Mouse (Mus musculus): ENCODE data around the gene Itln1. TPM values are rescaled to one million over a fixed set of nuclear protein-coding genes. Genes with fewer than 3 reads are reported as not detected.
"Not testable (repeated sequence)": the region's sequence is repeated elsewhere in the genome, so short reads cannot be mapped to it uniquely, and the experiment has no call there.

The Itln1 gene
- polyA plus RNA-seq, 1 experiment from 2014 or later, result 0.49 TPM

GRCm38 (mm10) chr1:171477758-171478545 is 57.1 kb downstream of the Itln1 start:
- no peak for ATAC-seq (replicated peaks; ENCODE audit: extremely low read depth, insufficient read depth, low FRiP score)
- peak overlapping the region; percentile 29 for H3K4me2 ChIP-seq (ENCODE audit: low read depth, low read length)
- H3K27ac ChIP-seq (ENCODE audit: low read length), result no peak overlapping the region

GRCm38 (mm10) chr1:171477123-171477522 is 58.0 kb downstream of the Itln1 start:
- no peaks in the 10 kb centered on the region for H3K36me3 ChIP-seq (ENCODE audit: control insufficient read depth, insufficient read depth)
- no peak for ATAC-seq (replicated peaks; ENCODE audit: extremely low read depth, insufficient read depth, low FRiP score)
- H3K4me2 ChIP-seq (ENCODE audit: low read depth, low read length), result no peak overlapping the region
- H3K27ac ChIP-seq (ENCODE audit: low read length), result no peak overlapping the region
- no peaks in the 10 kb centered on the region for H3K4me1 ChIP-seq (ENCODE audit: control insufficient read depth, insufficient read depth, low read length)
- H3K27me3 ChIP-seq (ENCODE audit: control insufficient read depth, insufficient read depth, low read length), result no peaks in the 10 kb centered on the region
- WGBS, result 65% methylated on average over 8 of the region's 8 CpGs
- H3K9me3 ChIP-seq (replicated peaks; ENCODE audit: control insufficient read depth, low read length), result peaks cover 4% of the 10 kb centered on the region
- no peak overlapping the region for H3K4me3 ChIP-seq (ENCODE audit: low read length)
- H3K9ac ChIP-seq (ENCODE audit: low read length), result no peak overlapping the region

More at GRCm38 (mm10) chr1:171477758-171478545, 57.1 kb downstream of the Itln1 start:
- Histone ChIP-seq H3K9ac (ENCODE audit: low read length) (peak overlapping the region; percentile 6; the same call in 1 of the 2 replicates), H3K4me3 (ENCODE audit: low read length) (peak overlapping the region; percentile 28), H3K27me3 (ENCODE audit: control insufficient read depth, insufficient read depth, low read length) (no peaks in the 10 kb centered on the region), H3K36me3 (ENCODE audit: control insufficient read depth, insufficient read depth) (no peaks in the 10 kb centered on the region), H3K9me3 (replicated peaks; ENCODE audit: control insufficient read depth, low read length) (peaks cover 6% of the 10 kb centered on the region), H3K4me1 (ENCODE audit: control insufficient read depth, insufficient read depth, low read length) (no peaks in the 10 kb centered on the region)
- 61% methylated on average over 27 of the region's 27 CpGs for WGBS

GRCm38 (mm10) chr1:171473920-171474640 is 61.0 kb downstream of the Itln1 start:
- Histone ChIP-seq H3K27ac (ENCODE audit: low read length) (no peak overlapping the region), H3K36me3 (ENCODE audit: control insufficient read depth, insufficient read depth) (no peaks in the 10 kb centered on the region), H3K4me3 (ENCODE audit: low read length) (no peak overlapping the region), H3K4me2 (ENCODE audit: low read depth, low read length) (no peak overlapping the region), H3K9ac (ENCODE audit: low read length) (no peak overlapping the region), H3K4me1 (ENCODE audit: control insufficient read depth, insufficient read depth, low read length) (peaks cover 7% of the 10 kb centered on the region), H3K27me3 (ENCODE audit: control insufficient read depth, insufficient read depth, low read length) (no peaks in the 10 kb centered on the region), H3K9me3 (replicated peaks; ENCODE audit: control insufficient read depth, low read length) (no peaks in the 10 kb centered on the region)
- ATAC-seq (replicated peaks; ENCODE audit: extremely low read depth, insufficient read depth, low FRiP score), result no peak
- WGBS, result 62% methylated on average over 9 of the region's 9 CpGs

- Histone ChIP-seq H3K27ac (ENCODE audit: low read length) (no peak overlapping the region), H3K27me3 (ENCODE audit: control insufficient read depth, insufficient read depth, low read length) (no peaks in the 10 kb centered on the region), H3K9ac (ENCODE audit: low read length) (no peak overlapping the region), H3K4me3 (ENCODE audit: low read length) (no peak overlapping the region), H3K4me1 (ENCODE audit: control insufficient read depth, insufficient read depth, low read length) (peaks cover 7% of the 10 kb centered on the region), H3K4me2 (ENCODE audit: low read depth, low read length) (no peak overlapping the region), H3K36me3 (ENCODE audit: control insufficient read depth, insufficient read depth) (no peaks in the 10 kb centered on the region), H3K9me3 (replicated peaks; ENCODE audit: control insufficient read depth, low read length) (no peaks in the 10 kb centered on the region)
- 76% methylated on average over 4 of the region's 4 CpGs for WGBS
- ATAC-seq (replicated peaks; ENCODE audit: extremely low read depth, insufficient read depth, low FRiP score), result no peak
These were observed 61.6 kb downstream of the Itln1 start for GRCm38 (mm10) chr1:171473506-171473905.

- not testable (repeated sequence) for H3K9ac ChIP-seq (ENCODE audit: low read length); H3K9me3 ChIP-seq (replicated peaks; ENCODE audit: control insufficient read depth, low read length); H3K27ac ChIP-seq (ENCODE audit: low read length); H3K4me1 ChIP-seq (ENCODE audit: control insufficient read depth, insufficient read depth, low read length); ATAC-seq (replicated peaks; ENCODE audit: extremely low read depth, insufficient read depth, low FRiP score); H3K4me2 ChIP-seq (ENCODE audit: low read depth, low read length); H3K36me3 ChIP-seq (ENCODE audit: control insufficient read depth, insufficient read depth); H3K27me3 ChIP-seq (ENCODE audit: control insufficient read depth, insufficient read depth, low read length); H3K4me3 ChIP-seq (ENCODE audit: low read length)
- 92% methylated on average over 8 of the region's 8 CpGs for WGBS
These were observed 63.2 kb downstream of the Itln1 start for GRCm38 (mm10) chr1:171471941-171472340.

- Histone ChIP-seq H3K36me3 (ENCODE audit: control insufficient read depth, insufficient read depth) (no peaks in the 10 kb centered on the region), H3K9me3 (replicated peaks; ENCODE audit: control insufficient read depth, low read length) (no peaks in the 10 kb centered on the region), H3K4me2 (ENCODE audit: low read depth, low read length) (no peak overlapping the region), H3K27ac (ENCODE audit: low read length) (no peak overlapping the region), H3K27me3 (ENCODE audit: control insufficient read depth, insufficient read depth, low read length) (no peaks in the 10 kb centered on the region), H3K9ac (ENCODE audit: low read length) (no peak overlapping the region), H3K4me1 (ENCODE audit: control insufficient read depth, insufficient read depth, low read length) (peaks cover 7% of the 10 kb centered on the region), H3K4me3 (ENCODE audit: low read length) (no peak overlapping the region)
- ATAC-seq (replicated peaks; ENCODE audit: extremely low read depth, insufficient read depth, low FRiP score), result no peak
- 87% methylated on average over 1 of the region's 1 CpGs for WGBS
These were observed 63.6 kb downstream of the Itln1 start for GRCm38 (mm10) chr1:171471452-171471851.

GRCm38 (mm10) chr1:171470896-171471295 is 64.2 kb downstream of the Itln1 start:
- 51% methylated on average over 5 of the region's 5 CpGs for WGBS
- no peak overlapping the region for H3K27ac ChIP-seq (ENCODE audit: low read length)

GRCm38 (mm10) chr1:171470371-171470871 is 64.7 kb downstream of the Itln1 start:
- no peak overlapping the region for H3K9ac ChIP-seq (ENCODE audit: low read length)
- peak overlapping the region; percentile 60; the same call in 1 of the 2 replicates for H3K27ac ChIP-seq (ENCODE audit: low read length)
- peak overlapping the region; percentile 37; the same call in 1 of the 2 replicates for H3K4me2 ChIP-seq (ENCODE audit: low read depth, low read length)
- ATAC-seq (replicated peaks; ENCODE audit: extremely low read depth, insufficient read depth, low FRiP score), result 0 out of 2 replicates have a peak, but pooled peaks have one; percentile 38
- no peaks in the 10 kb centered on the region for H3K36me3 ChIP-seq (ENCODE audit: control insufficient read depth, insufficient read depth)
- no peaks in the 10 kb centered on the region for H3K9me3 ChIP-seq (replicated peaks; ENCODE audit: control insufficient read depth, low read length)
- peaks cover 7% of the 10 kb centered on the region for H3K4me1 ChIP-seq (ENCODE audit: control insufficient read depth, insufficient read depth, low read length)
- WGBS, result 28% methylated on average over 7 of the region's 7 CpGs
- H3K4me3 ChIP-seq (ENCODE audit: low read length), result no peak overlapping the region
- no peaks in the 10 kb centered on the region for H3K27me3 ChIP-seq (ENCODE audit: control insufficient read depth, insufficient read depth, low read length)

More at GRCm38 (mm10) chr1:171470896-171471295, 64.2 kb downstream of the Itln1 start:
- H3K9ac ChIP-seq (ENCODE audit: low read length), result no peak overlapping the region
- no peaks in the 10 kb centered on the region for H3K9me3 ChIP-seq (replicated peaks; ENCODE audit: control insufficient read depth, low read length)
- H3K4me1 ChIP-seq (ENCODE audit: control insufficient read depth, insufficient read depth, low read length), result peaks cover 7% of the 10 kb centered on the region
- no peak; the same call in 1 of the 2 replicates for ATAC-seq (replicated peaks; ENCODE audit: extremely low read depth, insufficient read depth, low FRiP score)
- no peaks in the 10 kb centered on the region for H3K36me3 ChIP-seq (ENCODE audit: control insufficient read depth, insufficient read depth)
- H3K27me3 ChIP-seq (ENCODE audit: control insufficient read depth, insufficient read depth, low read length), result no peaks in the 10 kb centered on the region
- H3K4me3 ChIP-seq (ENCODE audit: low read length), result no peak overlapping the region
- H3K4me2 ChIP-seq (ENCODE audit: low read depth, low read length), result no peak overlapping the region

GRCm38 (mm10) chr1:171469678-171470077 is 65.4 kb downstream of the Itln1 start:
- H3K36me3 ChIP-seq (ENCODE audit: control insufficient read depth, insufficient read depth), result no peaks in the 10 kb centered on the region
- no peaks in the 10 kb centered on the region for H3K27me3 ChIP-seq (ENCODE audit: control insufficient read depth, insufficient read depth, low read length)
- peak overlapping the region; percentile 37; the same call in 1 of the 2 replicates for H3K4me2 ChIP-seq (ENCODE audit: low read depth, low read length)
- H3K4me3 ChIP-seq (ENCODE audit: low read length), result no peak overlapping the region
- peaks cover 7% of the 10 kb centered on the region for H3K4me1 ChIP-seq (ENCODE audit: control insufficient read depth, insufficient read depth, low read length)
- H3K9ac ChIP-seq (ENCODE audit: low read length), result no peak overlapping the region
- 51% methylated on average over 3 of the region's 3 CpGs for WGBS
- peak overlapping the region; percentile 60 for H3K27ac ChIP-seq (ENCODE audit: low read length)
- 0 out of 2 replicates have a peak, but pooled peaks have one; percentile 55 for ATAC-seq (replicated peaks; ENCODE audit: extremely low read depth, insufficient read depth, low FRiP score)
- H3K9me3 ChIP-seq (replicated peaks; ENCODE audit: control insufficient read depth, low read length), result no peaks in the 10 kb centered on the region
